Mouse (Mus musculus) neural tube, embryonic 15.5 days (tissue): Measurements from ENCODE around the gene Tnk1. TPM values are rescaled to one million over a fixed set of nuclear protein-coding genes. Genes with fewer than 3 reads are reported as not detected.

Source experiments
- ATAC-seq: fragments of 200-750 bp; cut with Nextera tagmentation; 2 replicates; pipeline ENCODE4 v1.8.0; 2017; ENCODE audit warnings: mild to moderate bottlenecking, moderate TSS enrichment, moderate library complexity; ENCODE audit not compliant: low FRiP score
- H3K27ac ChIP-seq: fragments of 300-500 bp; sonication (generic); replicated peaks from 2 replicates; pipeline ENCODE4 v1.5.1; 2015; ENCODE audit warnings: mild to moderate bottlenecking, inconsistent platforms
- H3K27me3 ChIP-seq: fragments of 300-500 bp; sonication (generic); replicated peaks from 2 replicates; pipeline ENCODE4 v1.6.1; 2015; ENCODE audit warnings: inconsistent platforms
- H3K36me3 ChIP-seq: fragments of 300-500 bp; sonication (generic); 2 replicates; pipeline ENCODE4 v1.6.1; 2015; ENCODE audit warnings: inconsistent platforms
- H3K4me1 ChIP-seq: fragments of 300-500 bp; sonication (generic); 2 replicates; pipeline ENCODE4 v1.6.1; 2015; ENCODE audit warnings: inconsistent platforms
- H3K4me2 ChIP-seq: fragments of 300-500 bp; sonication (generic); 2 replicates; pipeline ENCODE4 v1.6.1; 2015; ENCODE audit warnings: inconsistent platforms, mild to moderate bottlenecking, moderate library complexity
- H3K4me3 ChIP-seq: fragments of 300-500 bp; sonication (generic); replicated peaks from 2 replicates; pipeline ENCODE4 v1.5.1; 2015; ENCODE audit warnings: mild to moderate bottlenecking, inconsistent platforms
- H3K9ac ChIP-seq: fragments of 300-500 bp; sonication (generic); replicated peaks from 2 replicates; pipeline ENCODE4 v1.6.1; 2015; ENCODE audit warnings: mild to moderate bottlenecking, inconsistent platforms
- H3K9me3 ChIP-seq: fragments of 300-500 bp; sonication (generic); replicated peaks from 2 replicates; pipeline ENCODE4 v1.6.1; 2016; ENCODE audit warnings: inconsistent platforms
- WGBS: fragments of 180-500 bp; shearing (Covaris S2); methylation state at CpG from one replicate; pipeline ENCODE4 v1.1.7; 2015; ENCODE audit warnings: mixed read lengths; 5-methylcytosine and 5-hydroxymethylcytosine counted together
- polyA plus RNA-seq: library from polyadenylated mRNA; unstranded; fragments of >200 nt; fragmentation: Nextera tagmentation; extraction: Ambion mirVana; gene quantifications from 2 replicates; pipeline ENCODE4 v1.2.1, GENCODE M21; 2015

The Tnk1 gene
- polyA plus RNA-seq, 1 experiment from 2014 or later: 0.19 TPM

- no peaks in the 10 kb centered on the region for H3K4me1 ChIP-seq
- H3K36me3 ChIP-seq: no peaks in the 10 kb centered on the region
- no peaks in the 10 kb centered on the region for H3K9me3 ChIP-seq
- H3K9ac ChIP-seq: no peak overlapping the region
- H3K27ac ChIP-seq: no peak overlapping the region
- 77% methylated on average over 8 of the region's 8 CpGs for WGBS
- no peaks in the 10 kb centered on the region; the same call in 1 of the 2 replicates for H3K27me3 ChIP-seq
- no peak for ATAC-seq
- no peak overlapping the region for H3K4me3 ChIP-seq
- H3K4me2 ChIP-seq: no peak overlapping the region
These were observed 28.5 kb upstream of the Tnk1 start for GRCm38 (mm10) chr11:69886907-69887635.

- no peak overlapping the region for H3K27ac ChIP-seq
- no peak overlapping the region for H3K4me2 ChIP-seq
- WGBS: 87% methylated on average over 8 of the region's 8 CpGs
- ATAC-seq: no peak
- H3K4me3 ChIP-seq: no peak overlapping the region
- H3K9ac ChIP-seq: no peak overlapping the region
- H3K9me3 ChIP-seq: no peaks in the 10 kb centered on the region
- peaks cover 22% of the 10 kb centered on the region for H3K4me1 ChIP-seq
- H3K27me3 ChIP-seq: peaks cover 4% of the 10 kb centered on the region; the same call in 1 of the 2 replicates
- no peaks in the 10 kb centered on the region for H3K36me3 ChIP-seq
These were observed 26.1 kb upstream of the Tnk1 start for GRCm38 (mm10) chr11:69884663-69885062.

GRCm38 (mm10) chr11:69884240-69884639 is 25.7 kb upstream of the Tnk1 start:
- Histone ChIP-seq H3K4me3 (no peak overlapping the region), H3K9ac (no peak overlapping the region), H3K4me1 (peaks cover 24% of the 10 kb centered on the region), H3K36me3 (no peaks in the 10 kb centered on the region), H3K27ac (no peak overlapping the region), H3K9me3 (no peaks in the 10 kb centered on the region), H3K4me2 (no peak overlapping the region), H3K27me3 (peaks cover 8% of the 10 kb centered on the region; the same call in 1 of the 2 replicates)
- no peak for ATAC-seq
- whole genome bisulfite sequencing: 77% methylated on average over 9 of the region's 9 CpGs

GRCm38 (mm10) chr11:69883527-69884151 is 25.1 kb upstream of the Tnk1 start:
- H3K9ac ChIP-seq: no peak overlapping the region
- peaks cover 25% of the 10 kb centered on the region for H3K4me1 ChIP-seq
- H3K27me3 ChIP-seq: peaks cover 8% of the 10 kb centered on the region; the same call in 1 of the 2 replicates
- no peak overlapping the region for H3K4me2 ChIP-seq
- H3K9me3 ChIP-seq: no peaks in the 10 kb centered on the region
- no peak overlapping the region for H3K27ac ChIP-seq
- H3K36me3 ChIP-seq: no peaks in the 10 kb centered on the region
- ATAC-seq: no peak
- H3K4me3 ChIP-seq: no peak overlapping the region
- 93% methylated on average over 8 of the region's 8 CpGs for WGBS

- no peak overlapping the region for H3K27ac ChIP-seq
- peaks cover 8% of the 10 kb centered on the region; the same call in 1 of the 2 replicates for H3K27me3 ChIP-seq
- H3K9me3 ChIP-seq: no peaks in the 10 kb centered on the region
- peaks cover 29% of the 10 kb centered on the region for H3K4me1 ChIP-seq
- WGBS: 64% methylated on average over 4 of the region's 4 CpGs
- no peak overlapping the region for H3K9ac ChIP-seq
- H3K4me3 ChIP-seq: no peak overlapping the region
- no peak overlapping the region for H3K4me2 ChIP-seq
- ATAC-seq: no peak
- H3K36me3 ChIP-seq: no peaks in the 10 kb centered on the region
These were observed 24.5 kb upstream of the Tnk1 start for GRCm38 (mm10) chr11:69883066-69883465.

GRCm38 (mm10) chr11:69881787-69882670 is 23.5 kb upstream of the Tnk1 start:
- Histone ChIP-seq H3K36me3 (no peaks in the 10 kb centered on the region), H3K4me2 (peak overlapping the region; percentile 78), H3K27ac (peak overlapping the region; percentile 79; the same call in 1 of the 2 replicates), H3K4me1 (peaks cover 35% of the 10 kb centered on the region), H3K9me3 (no peaks in the 10 kb centered on the region), H3K27me3 (peaks cover 8% of the 10 kb centered on the region; the same call in 1 of the 2 replicates), H3K4me3 (peak overlapping the region; percentile 49), H3K9ac (peak overlapping the region; percentile 57; the same call in 1 of the 2 replicates)
- ATAC-seq: no peak
- 65% methylated on average over 21 of the region's 21 CpGs for WGBS

GRCm38 (mm10) chr11:69880853-69881603 is 22.5 kb upstream of the Tnk1 start, which contains the start of gene Kctd11:
Kctd11 (minus strand) TSS chr11:69881406.
- peak; percentile 75 for ATAC-seq
- H3K4me2 ChIP-seq: peak within 1 kb of the TSS; percentile 78
- H3K4me1 ChIP-seq: peaks cover 39% of the 10 kb centered on the region
- WGBS: under 1% methylated on average over 46 of the region's 46 CpGs
- peak within 1 kb of the TSS; percentile 49 for H3K4me3 ChIP-seq
- H3K36me3 ChIP-seq: no peaks in the 10 kb centered on the region
- peaks cover 8% of the 10 kb centered on the region; the same call in 1 of the 2 replicates for H3K27me3 ChIP-seq
- H3K9ac ChIP-seq: peak within 1 kb of the TSS; percentile 57
- peak within 1 kb of the TSS; percentile 79 for H3K27ac ChIP-seq
- no peaks in the 10 kb centered on the region for H3K9me3 ChIP-seq

- Histone ChIP-seq H3K9ac (peak overlapping the region; percentile 57), H3K27me3 (peaks cover 8% of the 10 kb centered on the region; the same call in 1 of the 2 replicates)
- WGBS: under 1% methylated on average over 18 of the region's 18 CpGs
These were observed 21.9 kb upstream of the Tnk1 start for GRCm38 (mm10) chr11:69880506-69880852.

GRCm38 (mm10) chr11:69879711-69880110 is 21.2 kb upstream of the Tnk1 start:
- peak overlapping the region; percentile 49 for H3K4me3 ChIP-seq
- H3K9ac ChIP-seq: no peak overlapping the region

More at GRCm38 (mm10) chr11:69880506-69880852, 21.9 kb upstream of the Tnk1 start:
- H3K4me2 ChIP-seq: peak overlapping the region; percentile 78
- peak overlapping the region; percentile 49 for H3K4me3 ChIP-seq
- peaks cover 39% of the 10 kb centered on the region for H3K4me1 ChIP-seq
- peak overlapping the region; percentile 79 for H3K27ac ChIP-seq
- H3K36me3 ChIP-seq: no peaks in the 10 kb centered on the region
- H3K9me3 ChIP-seq: no peaks in the 10 kb centered on the region
- peak; percentile 53 for ATAC-seq

GRCm38 (mm10) chr11:69878952-69879351 is 20.4 kb upstream of the Tnk1 start:
- H3K9me3 ChIP-seq: no peaks in the 10 kb centered on the region
- no peak overlapping the region for H3K4me3 ChIP-seq
- ATAC-seq: no peak
- no peak overlapping the region for H3K9ac ChIP-seq
- peaks cover 39% of the 10 kb centered on the region for H3K4me1 ChIP-seq
- WGBS: 95% methylated on average over 6 of the region's 6 CpGs
- peaks cover 8% of the 10 kb centered on the region; the same call in 1 of the 2 replicates for H3K27me3 ChIP-seq
- peak overlapping the region; percentile 78 for H3K4me2 ChIP-seq
- no peaks in the 10 kb centered on the region for H3K36me3 ChIP-seq
- H3K27ac ChIP-seq: no peak overlapping the region

More at GRCm38 (mm10) chr11:69879711-69880110, 21.2 kb upstream of the Tnk1 start:
- Histone ChIP-seq H3K9me3 (no peaks in the 10 kb centered on the region), H3K4me2 (peak overlapping the region; percentile 78), H3K27me3 (peaks cover 8% of the 10 kb centered on the region; the same call in 1 of the 2 replicates), H3K36me3 (no peaks in the 10 kb centered on the region), H3K4me1 (peaks cover 39% of the 10 kb centered on the region), H3K27ac (no peak overlapping the region)
- no peak for ATAC-seq
- WGBS: 61% methylated on average over 15 of the region's 15 CpGs
